Mouse (Mus musculus) intestine, embryonic 16.5 days (tissue): ENCODE results near the gene Fstl3. TPM values are rescaled to one million over a fixed set of nuclear protein-coding genes. Genes with fewer than 3 reads are reported as not detected.

Experiments
- ATAC-seq: fragments of 200-750 bp; cut with Nextera tagmentation; 2 replicates; pipeline ENCODE4 v1.8.0; 2017; ENCODE audit warnings: moderate TSS enrichment, moderate library complexity
- H3K27ac ChIP-seq: fragments of 300-500 bp; sonication (generic); 2 replicates; pipeline ENCODE4 v1.5.1; 2014; ENCODE audit warnings: mild to moderate bottlenecking, low read length
- H3K27me3 ChIP-seq: fragments of 300-500 bp; sonication (generic); replicated peaks from 2 replicates; pipeline ENCODE4 v1.6.1; 2014; ENCODE audit warnings: low read length, control low read depth, mixed read lengths; ENCODE audit not compliant: control insufficient read depth, insufficient read depth
- H3K36me3 ChIP-seq: fragments of 300-500 bp; sonication (generic); 2 replicates; pipeline ENCODE4 v1.6.1; 2014; ENCODE audit warnings: low read length, control low read depth; ENCODE audit not compliant: control insufficient read depth, insufficient read depth
- H3K4me1 ChIP-seq: fragments of 300-500 bp; sonication (generic); 2 replicates; pipeline ENCODE4 v1.6.1; 2014; ENCODE audit warnings: low read length, control low read depth, mixed read lengths; ENCODE audit not compliant: control insufficient read depth, insufficient read depth
- H3K4me2 ChIP-seq: fragments of 300-500 bp; sonication (generic); 2 replicates; pipeline ENCODE4 v1.6.1; 2014; ENCODE audit warnings: low read depth, low read length, control low read depth
- H3K4me3 ChIP-seq: fragments of 300-500 bp; sonication (generic); 2 replicates; pipeline ENCODE4 v1.5.1; 2014; ENCODE audit warnings: mild to moderate bottlenecking, low read length
- H3K9ac ChIP-seq: fragments of 300-500 bp; sonication (generic); 2 replicates; pipeline ENCODE4 v1.6.1; 2014; ENCODE audit warnings: low read depth, low read length
- H3K9me3 ChIP-seq: fragments of 300-500 bp; sonication (generic); 2 replicates; pipeline ENCODE4 v1.6.1; 2016; ENCODE audit warnings: low read length, control low read depth; ENCODE audit not compliant: control insufficient read depth
- WGBS: fragments of 180-500 bp; shearing (Covaris S2); extraction: QIAGEN DNeasy Blood & Tissue Kit; methylation state at CpG from one replicate; pipeline ENCODE4 v1.1.7; 2014; 5-methylcytosine and 5-hydroxymethylcytosine counted together
- polyA plus RNA-seq: library from polyadenylated mRNA; unstranded; fragments of >200 nt; fragmentation: Nextera tagmentation; extraction: Ambion mirVana; gene quantifications from 2 replicates; pipeline ENCODE4 v1.2.1, GENCODE M21; 2015

Fstl3 gene
- polyA plus RNA-seq, 1 experiment from 2014 or later, result 15.1 TPM

DNA sequence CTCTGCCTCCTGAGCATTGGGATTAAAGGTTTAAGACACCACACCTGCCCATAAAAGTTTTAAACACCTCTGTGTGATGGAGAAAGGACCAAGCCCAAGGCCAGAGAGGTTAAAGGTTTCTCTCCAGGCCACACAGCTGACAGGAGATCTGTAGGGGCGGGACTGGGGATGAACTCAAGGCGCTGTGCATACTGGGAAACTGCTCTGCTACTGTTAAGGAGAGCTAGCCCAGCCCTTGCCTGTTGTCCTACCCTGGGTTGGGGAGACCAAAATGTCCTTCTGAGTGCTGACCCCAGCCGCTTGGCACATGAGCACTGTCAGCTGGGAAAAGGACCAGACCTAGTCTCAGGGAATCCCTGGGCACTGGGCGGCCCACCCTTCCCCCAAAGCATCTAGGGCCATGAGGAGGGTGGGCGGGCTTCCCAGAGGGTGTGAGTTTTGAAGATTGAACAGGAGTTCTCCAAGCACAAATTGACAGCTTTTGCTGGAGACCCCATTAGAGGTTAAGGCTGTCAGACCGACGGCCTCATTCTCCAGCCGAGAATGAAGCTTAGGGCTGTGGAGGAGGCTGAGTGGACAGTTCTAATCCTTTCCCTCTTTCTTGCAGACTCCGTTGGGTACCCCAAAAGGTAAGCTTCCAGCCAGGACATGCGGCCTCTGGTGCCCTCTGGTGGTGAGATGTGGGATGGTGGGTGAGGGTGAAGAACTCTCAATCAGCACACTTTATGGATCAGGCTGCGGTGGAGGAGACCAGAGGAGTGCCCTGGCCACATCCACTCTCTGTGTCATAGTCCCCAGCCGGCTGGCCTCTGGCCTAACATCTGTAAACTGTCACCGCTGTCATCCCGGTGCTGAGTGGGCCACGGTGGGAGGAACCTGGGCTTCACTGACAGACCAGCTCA, 34.9 kb downstream of the Fstl3 start:
- WGBS, result 31% methylated on average over 15 of the region's 15 CpGs
- H3K27ac ChIP-seq, result no peak overlapping the region
- no peak overlapping the region for H3K4me3 ChIP-seq
- H3K27me3 ChIP-seq, result no peaks in the 10 kb centered on the region
- no peak overlapping the region for H3K9ac ChIP-seq
- no peak overlapping the region for H3K4me2 ChIP-seq
- peaks cover 2% of the 10 kb centered on the region; the same call in 1 of the 2 replicates for H3K36me3 ChIP-seq
- H3K9me3 ChIP-seq, result no peaks in the 10 kb centered on the region
- H3K4me1 ChIP-seq, result peaks cover 17% of the 10 kb centered on the region
- peak; percentile 23 for ATAC-seq

DNA sequence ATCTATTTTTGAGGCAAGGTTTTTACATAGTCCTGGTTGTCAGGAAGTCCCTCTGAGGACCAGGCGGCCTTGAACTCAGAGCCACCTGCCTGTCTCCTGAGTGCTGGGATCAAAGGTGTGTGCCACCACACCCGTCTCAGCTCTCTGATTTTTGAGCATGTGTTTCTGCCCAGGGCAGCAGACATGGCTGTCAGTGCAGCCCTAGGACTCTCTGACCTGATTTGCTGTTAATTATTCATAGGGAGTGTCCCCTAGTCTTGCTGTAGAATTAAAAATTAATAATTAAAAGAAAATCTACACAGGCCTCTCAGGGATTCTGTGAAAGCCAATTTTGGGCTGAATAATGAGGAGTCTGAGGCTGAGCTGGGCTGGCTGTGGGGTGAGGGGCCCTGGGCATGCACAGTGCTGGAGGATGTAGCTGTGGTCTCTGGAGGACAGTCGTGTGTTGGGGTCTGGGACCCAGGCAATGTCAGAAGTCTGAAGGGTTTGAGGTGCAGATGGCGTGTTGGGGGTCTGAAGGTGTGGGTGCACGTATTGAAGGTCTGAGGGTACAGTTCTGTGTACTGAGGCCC, 37.3 kb downstream of the Fstl3 start:
- peak overlapping the region; percentile 76 for H3K27ac ChIP-seq
- WGBS, result 78% methylated on average over 5 of the region's 5 CpGs
- peak; percentile 45 for ATAC-seq
- no peak overlapping the region for H3K4me3 ChIP-seq
- H3K27me3 ChIP-seq, result no peaks in the 10 kb centered on the region
- peaks cover 2% of the 10 kb centered on the region; the same call in 1 of the 2 replicates for H3K36me3 ChIP-seq
- peak overlapping the region; percentile 48; the same call in 1 of the 2 replicates for H3K9ac ChIP-seq
- peaks cover 28% of the 10 kb centered on the region for H3K4me1 ChIP-seq
- no peak overlapping the region for H3K4me2 ChIP-seq
- no peaks in the 10 kb centered on the region for H3K9me3 ChIP-seq

DNA sequence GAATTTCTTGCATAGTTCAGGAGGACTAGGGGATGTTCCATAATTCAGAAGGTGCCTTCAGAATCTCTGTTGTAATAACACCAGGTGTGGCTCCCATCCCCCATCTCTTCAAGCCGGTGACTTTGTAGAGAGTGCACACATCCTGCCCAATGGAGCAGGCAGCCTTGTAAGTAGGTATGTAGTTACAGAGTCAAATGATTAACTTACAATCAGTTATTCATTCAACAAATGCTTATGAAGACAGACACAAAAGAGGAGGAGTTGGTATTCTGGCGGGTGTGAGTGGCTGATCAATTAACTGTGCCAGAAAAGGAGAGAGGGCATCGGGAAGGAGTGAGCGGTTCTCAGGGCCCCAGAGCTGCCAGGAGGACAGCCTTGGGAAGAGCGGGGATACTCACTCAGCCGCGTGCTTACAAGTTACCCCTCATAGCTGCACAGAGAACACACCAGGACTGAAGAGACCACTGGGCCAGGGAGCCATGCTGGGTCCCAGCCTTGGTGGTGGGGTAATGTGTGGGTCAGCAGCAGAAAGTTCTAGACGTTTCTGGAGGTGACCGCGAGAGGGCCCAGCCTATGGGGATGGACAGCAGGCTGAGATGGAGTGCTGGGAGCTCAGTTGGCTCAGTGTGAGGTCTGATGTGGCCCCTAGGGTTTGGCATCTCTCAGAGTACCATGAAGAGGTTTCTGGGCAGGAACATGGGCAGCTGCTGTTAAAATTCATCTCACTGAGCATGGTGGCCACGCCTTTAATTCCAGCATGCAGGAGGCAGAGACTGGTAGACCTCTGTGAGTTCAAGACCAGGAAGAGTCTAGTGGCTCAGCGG, 38.8 kb downstream of the Fstl3 start:
- no peak overlapping the region for H3K4me3 ChIP-seq
- no peak overlapping the region for H3K4me2 ChIP-seq
- H3K4me1 ChIP-seq, result peaks cover 36% of the 10 kb centered on the region
- H3K36me3 ChIP-seq, result 0 out of 2 replicates have a peak, but pooled peaks cover under 1% of the 10 kb centered on the region
- peak; percentile 14; the same call in 1 of the 2 replicates for ATAC-seq
- peak overlapping the region; percentile 6; the same call in 1 of the 2 replicates for H3K27ac ChIP-seq
- no peak overlapping the region for H3K9ac ChIP-seq
- H3K9me3 ChIP-seq, result no peaks in the 10 kb centered on the region
- H3K27me3 ChIP-seq, result no peaks in the 10 kb centered on the region
- WGBS, result 79% methylated on average over 12 of the region's 12 CpGs

DNA sequence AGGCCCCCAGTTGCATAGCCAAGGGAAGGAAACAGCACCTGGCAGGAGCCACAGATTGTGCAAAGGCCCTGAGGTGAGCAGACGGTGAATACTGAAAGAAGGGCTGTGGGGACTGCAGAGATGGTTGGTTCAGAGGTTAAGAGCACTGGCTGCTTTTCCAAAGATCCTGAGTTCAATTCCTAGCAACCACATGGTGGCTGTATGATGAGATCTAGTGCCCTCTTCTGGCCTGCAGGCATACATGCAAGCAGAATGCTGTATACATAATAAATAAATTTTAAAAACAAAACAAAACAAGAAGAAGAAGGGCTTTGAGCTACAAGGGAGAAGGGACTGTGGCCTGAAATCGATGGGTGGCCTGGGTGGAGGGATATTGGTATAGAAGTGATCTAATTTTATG, 40.0 kb downstream of the Fstl3 start:
- WGBS, result 80% methylated on average over 2 of the region's 2 CpGs
- no peak for ATAC-seq
- H3K27me3 ChIP-seq, result no peaks in the 10 kb centered on the region
- H3K27ac ChIP-seq, result no peak overlapping the region
- H3K4me3 ChIP-seq, result no peak overlapping the region
- no peak overlapping the region for H3K4me2 ChIP-seq
- H3K9ac ChIP-seq, result no peak overlapping the region
- H3K36me3 ChIP-seq, result no peaks in the 10 kb centered on the region
- H3K9me3 ChIP-seq, result no peaks in the 10 kb centered on the region
- peaks cover 36% of the 10 kb centered on the region for H3K4me1 ChIP-seq

DNA sequence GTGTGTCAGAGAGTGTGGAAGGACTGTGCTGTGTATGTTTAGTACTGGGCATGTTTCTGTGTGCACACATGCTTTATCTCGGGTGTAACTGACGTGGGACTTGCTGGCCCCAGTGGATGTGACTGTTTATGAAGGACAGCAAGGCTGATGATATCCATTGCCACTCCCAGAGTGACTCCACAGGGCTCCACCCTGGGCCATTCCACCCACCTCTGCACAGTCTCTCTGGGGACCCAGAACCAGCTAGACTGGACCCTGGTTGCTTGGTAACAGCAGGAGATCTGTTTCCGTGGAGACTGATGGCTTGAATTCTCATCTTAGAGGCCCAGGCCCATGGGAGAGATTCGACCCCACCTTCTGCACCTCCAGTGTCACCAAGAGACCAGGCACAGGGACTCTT, 41.2 kb downstream of the Fstl3 start:
- H3K4me2 ChIP-seq, result no peak overlapping the region
- H3K4me1 ChIP-seq, result peaks cover 36% of the 10 kb centered on the region
- no peak overlapping the region for H3K4me3 ChIP-seq
- H3K36me3 ChIP-seq, result no peaks in the 10 kb centered on the region
- H3K27ac ChIP-seq, result 0 out of 2 replicates have a peak overlapping the region, but pooled peaks have one; percentile 11
- 50% methylated on average over 4 of the region's 4 CpGs for WGBS
- H3K27me3 ChIP-seq, result no peaks in the 10 kb centered on the region
- no peak overlapping the region for H3K9ac ChIP-seq
- ATAC-seq, result no peak
- no peaks in the 10 kb centered on the region for H3K9me3 ChIP-seq

DNA sequence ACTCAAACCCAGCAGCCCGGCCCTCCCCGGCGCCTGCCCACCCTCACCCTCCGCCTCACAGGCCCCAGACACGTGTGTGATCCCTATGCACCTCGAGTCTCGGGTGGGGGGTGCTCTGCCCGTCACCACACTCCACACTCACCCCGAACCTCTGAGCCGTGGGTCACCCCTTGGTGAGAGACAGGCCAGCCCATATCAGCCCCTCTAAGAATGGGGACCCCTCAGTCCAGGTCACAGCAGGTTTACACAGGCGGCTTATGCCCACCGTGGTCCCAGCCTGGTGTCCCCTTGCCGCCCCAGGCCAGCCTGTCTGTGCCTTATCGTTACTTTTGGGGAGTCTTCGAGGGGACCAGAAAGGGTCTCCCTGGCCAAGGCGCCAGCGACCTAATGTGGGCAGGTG, 42.5 kb downstream of the Fstl3 start:
- Histone ChIP-seq H3K4me1 (peaks cover 34% of the 10 kb centered on the region), H3K4me3 (no peak overlapping the region), H3K9me3 (no peaks in the 10 kb centered on the region), H3K27me3 (no peaks in the 10 kb centered on the region), H3K9ac (no peak overlapping the region), H3K4me2 (no peak overlapping the region), H3K27ac (no peak overlapping the region), H3K36me3 (no peaks in the 10 kb centered on the region)
- no peak for ATAC-seq
- 92% methylated on average over 16 of the region's 17 CpGs for WGBS

DNA sequence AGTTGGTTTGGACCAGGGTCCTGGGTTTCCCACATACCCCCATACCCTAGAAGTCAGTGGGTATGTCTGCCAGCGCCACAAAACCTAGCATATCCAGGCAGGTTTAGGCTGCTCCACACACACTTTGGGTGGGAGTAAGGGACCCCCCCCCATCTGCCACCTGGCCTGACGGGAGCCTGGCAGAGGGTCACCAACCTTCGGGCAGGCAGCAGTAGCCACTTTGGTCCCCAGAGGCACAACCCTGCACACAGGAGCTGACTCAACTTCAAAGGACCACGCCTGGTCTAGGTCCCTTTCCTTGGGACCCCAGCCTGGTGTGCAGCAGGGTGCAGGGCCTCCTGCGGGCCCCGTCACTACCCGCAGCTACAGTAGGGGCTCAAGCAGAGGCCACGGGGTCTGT, 43.2 kb downstream of the Fstl3 start:
- Histone ChIP-seq H3K4me3 (peak overlapping the region; percentile 46; the same call in 1 of the 2 replicates), H3K4me2 (peak overlapping the region; percentile 51)

DNA sequence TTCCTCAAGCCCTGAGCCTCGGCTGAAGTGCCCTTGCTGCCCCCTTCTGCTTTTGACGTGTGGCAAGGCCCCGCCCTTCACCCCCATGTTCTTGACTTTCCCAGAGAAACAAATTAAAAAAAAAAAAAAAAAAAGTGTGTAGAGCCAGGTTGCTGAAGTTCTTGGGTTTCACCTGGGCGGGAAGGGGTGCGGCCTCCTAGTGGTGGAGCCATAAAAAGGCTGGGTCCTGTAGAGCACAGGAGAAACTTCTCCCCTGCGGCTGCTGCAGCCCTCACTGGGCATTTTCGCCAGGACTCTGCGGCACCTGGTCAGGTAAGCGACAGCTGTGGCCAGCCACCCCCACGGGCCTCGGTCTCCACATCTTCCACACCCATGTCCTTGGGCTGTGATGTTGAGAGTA, 43.7 kb downstream of the Fstl3 start, which contains the start of gene Misp:
Gene Misp (plus strand): TSS at position 208 of the 400 bp plus-strand sequence.
- peak within 1 kb of the TSS; percentile 46 for H3K4me3 ChIP-seq

More for the DNA sequence above, 43.2 kb downstream of the Fstl3 start:
- peaks cover 31% of the 10 kb centered on the region for H3K4me1 ChIP-seq
- peak overlapping the region; percentile 57 for H3K9ac ChIP-seq
- no peaks in the 10 kb centered on the region for H3K27me3 ChIP-seq
- no peak for ATAC-seq
- no peaks in the 10 kb centered on the region for H3K36me3 ChIP-seq
- peak overlapping the region; percentile 92 for H3K27ac ChIP-seq
- no peaks in the 10 kb centered on the region for H3K9me3 ChIP-seq
- WGBS, result 63% methylated on average over 8 of the region's 8 CpGs

DNA sequence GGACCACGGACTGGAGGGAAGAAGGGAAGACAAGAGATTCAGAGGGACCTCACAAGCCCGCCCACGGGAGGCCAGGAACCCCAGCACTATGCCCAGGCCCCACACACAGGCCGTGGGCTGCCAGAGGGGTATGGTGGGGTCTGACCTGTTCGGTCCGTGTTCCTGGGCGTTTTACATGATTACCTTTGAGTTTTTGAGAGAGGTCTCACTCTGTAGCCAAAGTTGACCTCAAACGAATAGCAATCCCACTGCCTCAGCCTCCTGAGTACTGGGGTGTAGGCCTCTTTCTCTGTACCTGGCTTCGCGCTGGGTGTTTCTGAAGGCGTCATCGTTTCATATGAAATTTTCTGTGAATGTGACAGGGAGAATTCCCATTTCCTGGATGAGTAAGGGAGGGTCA, 44.7 kb downstream of the Fstl3 start:
- Histone ChIP-seq H3K36me3 (no peaks in the 10 kb centered on the region), H3K9me3 (no peaks in the 10 kb centered on the region), H3K27me3 (no peaks in the 10 kb centered on the region), H3K4me3 (peak overlapping the region; percentile 46), H3K9ac (peak overlapping the region; percentile 72), H3K4me1 (peaks cover 28% of the 10 kb centered on the region), H3K4me2 (peak overlapping the region; percentile 51), H3K27ac (peak overlapping the region; percentile 92)
- 73% methylated on average over 12 of the region's 12 CpGs for WGBS
- ATAC-seq, result no peak

More for the DNA sequence above, 43.7 kb downstream of the Fstl3 start, which contains the start of gene Misp:
- H3K4me1 ChIP-seq, result peaks cover 28% of the 10 kb centered on the region
- no peaks in the 10 kb centered on the region for H3K36me3 ChIP-seq
- H3K4me2 ChIP-seq, result peak within 1 kb of the TSS; percentile 51
- 52% methylated on average over 11 of the region's 11 CpGs for WGBS
- H3K27ac ChIP-seq, result peak within 1 kb of the TSS; percentile 92
- peak within 1 kb of the TSS; percentile 72 for H3K9ac ChIP-seq
- H3K27me3 ChIP-seq, result no peaks in the 10 kb centered on the region
- ATAC-seq, result no peak; the same call in 1 of the 2 replicates
- no peaks in the 10 kb centered on the region for H3K9me3 ChIP-seq
